Mouse (Mus musculus): ENCODE results near the gene Mag. TPM values are rescaled to one million over a fixed set of nuclear protein-coding genes. Genes with fewer than 3 reads are reported as not detected.
"Not testable (repeated sequence)": the region's sequence is repeated elsewhere in the genome, so short reads cannot be mapped to it uniquely, and the experiment has no call there.

Gene Mag
- polyA plus RNA-seq, 1 experiment from 2014 or later = not detected

DNA sequence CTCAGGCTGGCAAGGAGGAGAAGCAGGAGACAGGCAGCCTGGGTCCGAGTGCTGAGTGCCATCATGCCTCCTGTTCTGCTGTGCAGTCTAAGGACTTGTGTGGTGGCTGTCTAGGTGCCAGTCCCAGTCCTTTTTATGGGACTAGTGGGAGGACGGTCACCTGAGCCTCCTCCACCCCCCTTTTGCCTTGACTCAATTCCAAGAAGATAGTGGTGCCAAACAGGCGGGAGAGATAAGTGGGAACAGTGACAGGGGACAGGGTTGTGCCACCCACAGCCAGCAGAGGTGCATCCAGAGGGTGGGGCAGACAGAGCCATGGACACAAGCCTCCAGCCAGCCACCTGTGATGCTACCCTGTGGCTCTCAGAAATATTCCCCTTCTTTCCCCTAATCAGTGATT is 9.4 kb upstream of the Mag start:
- ChIA-PET POLR2A (interaction anchor here (1.1 kb wide), 1 partner anchor 21 kb away, joined by 4 read pairs; no protein-coding TSS in a partner anchor), CTCF (no interaction called here)
- H3K27me3 ChIP-seq = no peaks in the 10 kb centered on the region
- TF ChIP-seq CTCF (IDR thresholded peaks at IDR 0.05) = no peak
- no peak for ATAC-seq
- in situ Hi-C loops (cut with MboI; ENCODE audit: low pct_unique_long_range_greater_than_20kb) = no loop called here
- no peak for DNase-seq (ENCODE audit: low read depth, low spot score)

GRCm38 (mm10) chr7:30922490-30922889 is 7.8 kb upstream of the Mag start:
- DNase-seq (ENCODE audit: low read depth, low spot score); H3K27me3 ChIP-seq; in situ Hi-C loops (cut with MboI; ENCODE audit: low pct_unique_long_range_greater_than_20kb); CTCF ChIA-PET; ATAC-seq; POLR2A ChIA-PET: not testable (repeated sequence)

GRCm38 (mm10) chr7:30920217-30920616 is 5.5 kb upstream of the Mag start:
- ChIA-PET POLR2A (no interaction called here), CTCF (no interaction called here)
- in situ Hi-C loops (cut with MboI; ENCODE audit: low pct_unique_long_range_greater_than_20kb) = no loop called here
- TF ChIP-seq CTCF (IDR thresholded peaks at IDR 0.05) = no peak
- ATAC-seq (no peak), DNase-seq (ENCODE audit: low read depth, low spot score) (no peak)
- H3K27me3 ChIP-seq = peaks cover 8% of the 10 kb centered on the region

- no peak for ATAC-seq
- in situ Hi-C loops (cut with MboI; ENCODE audit: low pct_unique_long_range_greater_than_20kb) = no loop called here
- no peak for TF ChIP-seq CTCF (IDR thresholded peaks at IDR 0.05)
- no peak for DNase-seq (ENCODE audit: low read depth, low spot score)
- H3K27me3 ChIP-seq = peaks cover 23% of the 10 kb centered on the region
- POLR2A ChIA-PET = no interaction called here
- CTCF ChIA-PET = no interaction called here
Measured at GRCm38 (mm10) chr7:30917219-30917618, 2.5 kb upstream of the Mag start.

GRCm38 (mm10) chr7:30916713-30917112 is 2.0 kb upstream of the Mag start:
- peaks cover 23% of the 10 kb centered on the region for H3K27me3 ChIP-seq
- ChIA-PET CTCF (no interaction called here), POLR2A (no interaction called here)
- no peak for DNase-seq (ENCODE audit: low read depth, low spot score)
- no peak for TF ChIP-seq CTCF (IDR thresholded peaks at IDR 0.05)
- in situ Hi-C loops (cut with MboI; ENCODE audit: low pct_unique_long_range_greater_than_20kb) = no loop called here
- no peak for ATAC-seq

- ATAC-seq = no peak
- TF ChIP-seq CTCF (IDR thresholded peaks at IDR 0.05) = no peak
- in situ Hi-C loops (cut with MboI; ENCODE audit: low pct_unique_long_range_greater_than_20kb) = no loop called here
- POLR2A ChIA-PET = no interaction called here
- no peak for DNase-seq (ENCODE audit: low read depth, low spot score)
- H3K27me3 ChIP-seq = peaks cover 26% of the 10 kb centered on the region
- CTCF ChIA-PET = interaction anchor here (1.0 kb wide), 1 partner anchor 139 kb away, joined by 3 read pairs; no protein-coding TSS in a partner anchor
Measured at GRCm38 (mm10) chr7:30909773-30910172, 4.9 kb downstream of the Mag start.

- CTCF ChIA-PET = no interaction called here
- peaks cover 22% of the 10 kb centered on the region for H3K27me3 ChIP-seq
- ATAC-seq (no peak), DNase-seq (ENCODE audit: low read depth, low spot score) (no peak)
- TF ChIP-seq CTCF (IDR thresholded peaks at IDR 0.05) = no peak
- in situ Hi-C loops (cut with MboI; ENCODE audit: low pct_unique_long_range_greater_than_20kb) = no loop called here
- POLR2A ChIA-PET = no interaction called here
Measured at GRCm38 (mm10) chr7:30908992-30909431, 5.7 kb downstream of the Mag start.

GRCm38 (mm10) chr7:30908277-30908991 is 6.2 kb downstream of the Mag start:
- DNase-seq (ENCODE audit: low read depth, low spot score) (no peak), ATAC-seq (no peak)

GRCm38 (mm10) chr7:30904042-30904441 is 10.6 kb downstream of the Mag start:
- ATAC-seq (no peak), DNase-seq (ENCODE audit: low read depth, low spot score) (no peak)
- in situ Hi-C loops (cut with MboI; ENCODE audit: low pct_unique_long_range_greater_than_20kb) = no loop called here
- H3K27me3 ChIP-seq = peaks cover 23% of the 10 kb centered on the region
- no peak for TF ChIP-seq CTCF (IDR thresholded peaks at IDR 0.05)
- CTCF ChIA-PET = no interaction called here
- POLR2A ChIA-PET = no interaction called here

More at GRCm38 (mm10) chr7:30908277-30908991, 6.2 kb downstream of the Mag start:
- ChIA-PET CTCF (no interaction called here), POLR2A (no interaction called here)
- H3K27me3 ChIP-seq = peaks cover 16% of the 10 kb centered on the region
- TF ChIP-seq CTCF (IDR thresholded peaks at IDR 0.05) = no peak
- in situ Hi-C loops (cut with MboI; ENCODE audit: low pct_unique_long_range_greater_than_20kb) = no loop called here

- H3K27me3 ChIP-seq = peaks cover 15% of the 10 kb centered on the region
- ChIA-PET CTCF (no interaction called here), POLR2A (no interaction called here)
- TF ChIP-seq CTCF (IDR thresholded peaks at IDR 0.05) = no peak
- ATAC-seq = no peak
- in situ Hi-C loops (cut with MboI; ENCODE audit: low pct_unique_long_range_greater_than_20kb) = no loop called here
- DNase-seq (ENCODE audit: low read depth, low spot score) = no peak
Measured at GRCm38 (mm10) chr7:30895217-30895616, 19.5 kb downstream of the Mag start.

GRCm38 (mm10) chr7:30892515-30892914 is 22.2 kb downstream of the Mag start:
- ChIA-PET CTCF (no interaction called here), POLR2A (no interaction called here)
- TF ChIP-seq CTCF (IDR thresholded peaks at IDR 0.05) = no peak
- DNase-seq (ENCODE audit: low read depth, low spot score) (no peak), ATAC-seq (no peak)
- in situ Hi-C loops (cut with MboI; ENCODE audit: low pct_unique_long_range_greater_than_20kb) = no loop called here
- peaks cover 3% of the 10 kb centered on the region for H3K27me3 ChIP-seq

DNA sequence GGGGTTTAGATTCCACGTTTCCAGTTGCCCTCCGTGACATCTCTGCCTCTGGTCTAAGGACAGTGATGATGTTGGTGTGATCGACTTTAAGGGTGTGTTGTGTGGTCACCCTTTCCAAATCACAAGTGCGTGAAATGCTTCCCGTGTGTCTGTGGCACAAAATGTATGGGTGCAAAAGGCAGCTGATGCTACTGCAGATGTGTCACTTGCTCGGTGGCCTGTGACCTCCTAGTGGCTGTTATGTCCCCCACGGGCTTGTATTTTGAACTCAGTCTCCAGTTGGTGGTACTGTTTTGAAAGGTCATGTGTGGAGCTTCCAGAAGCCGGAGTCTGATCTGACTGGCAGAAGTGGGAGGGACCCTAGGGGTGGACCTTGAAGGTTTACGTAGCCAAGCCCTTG is 22.9 kb downstream of the Mag start:
- peaks cover 3% of the 10 kb centered on the region for H3K27me3 ChIP-seq
- TF ChIP-seq CTCF (IDR thresholded peaks at IDR 0.05) = no peak
- in situ Hi-C loops (cut with MboI; ENCODE audit: low pct_unique_long_range_greater_than_20kb) = no loop called here
- no peak for ATAC-seq
- CTCF ChIA-PET = no interaction called here
- POLR2A ChIA-PET = no interaction called here
- DNase-seq (ENCODE audit: low read depth, low spot score) = no peak

Data from Patski (cell line).